Mouse (Mus musculus) CD4-positive helper T cell, adult 2 months (primary cell): ENCODE data around the gene Atf7ip.

Source experiments
- DNase-seq: peaks from one replicate; pipeline ENCODE4 v3.0.0-alpha.2; 2012; ENCODE audit warnings: low read depth, missing footprints, low spot score

The Atf7ip gene

GRCm38 (mm10) chr6:136634982-136635381, 129.0 kb downstream of the Atf7ip start:
- no peak for DNase-seq

- no peak for DNase-seq
Measured at GRCm38 (mm10) chr6:136644171-136644570, 138.2 kb downstream of the Atf7ip start.

GRCm38 (mm10) chr6:136645754-136646153, 139.8 kb downstream of the Atf7ip start:
- no peak for DNase-seq

- no peak for DNase-seq
Measured at GRCm38 (mm10) chr6:136646207-136646606, 140.2 kb downstream of the Atf7ip start.

GRCm38 (mm10) chr6:136647455-136647861, 141.5 kb downstream of the Atf7ip start:
- no peak for DNase-seq

GRCm38 (mm10) chr6:136650664-136651063, 144.7 kb downstream of the Atf7ip start:
- no peak for DNase-seq

- DNase-seq, result no peak
Measured at GRCm38 (mm10) chr6:136653331-136653730, 147.4 kb downstream of the Atf7ip start.

GRCm38 (mm10) chr6:136654470-136654869, 148.5 kb downstream of the Atf7ip start:
- no peak for DNase-seq

- no peak for DNase-seq
Measured at GRCm38 (mm10) chr6:136655786-136656185, 149.8 kb downstream of the Atf7ip start.

- no peak for DNase-seq
Measured at GRCm38 (mm10) chr6:136658303-136658702, 152.3 kb downstream of the Atf7ip start.

GRCm38 (mm10) chr6:136659226-136659625, 153.3 kb downstream of the Atf7ip start:
- DNase-seq, result no peak
